Mouse (Mus musculus): ENCODE data around the gene Reck.
A peak's percentile ranks its signal among the peaks of the same experiment; 100 is the strongest.

Gene Reck

GRCm38 (mm10) chr4:43906443-43906842 is 31.1 kb downstream of the Reck start:
- no peak for DNase-seq (ENCODE audit: low spot score)

- no peak for DNase-seq (ENCODE audit: low spot score)
Observed at GRCm38 (mm10) chr4:43918221-43918620, 42.9 kb downstream of the Reck start.

GRCm38 (mm10) chr4:43920602-43921001 is 45.3 kb downstream of the Reck start:
- DNase-seq (ENCODE audit: low spot score) = no peak

- no peak for DNase-seq (ENCODE audit: low spot score)
Observed at GRCm38 (mm10) chr4:43925125-43925524, 49.8 kb downstream of the Reck start.

- DNase-seq (ENCODE audit: low spot score) = peak; percentile 58
Observed at GRCm38 (mm10) chr4:43925779-43926178, 50.4 kb downstream of the Reck start.

- no peak for DNase-seq (ENCODE audit: low spot score)
Observed at GRCm38 (mm10) chr4:43927826-43928225, 52.5 kb downstream of the Reck start.

- no peak for DNase-seq (ENCODE audit: low spot score)
Observed at GRCm38 (mm10) chr4:43931877-43932276, 56.5 kb downstream of the Reck start.

- no peak for DNase-seq (ENCODE audit: low spot score)
Observed at GRCm38 (mm10) chr4:43936186-43936585, 60.9 kb downstream of the Reck start.

GRCm38 (mm10) chr4:43936749-43937674 is 61.7 kb downstream of the Reck start:
- DNase-seq (ENCODE audit: low spot score) = no peak

- no peak for DNase-seq (ENCODE audit: low spot score)
Observed at GRCm38 (mm10) chr4:43941315-43941714, 66.0 kb downstream of the Reck start.

- no peak for DNase-seq (ENCODE audit: low spot score)
Observed at GRCm38 (mm10) chr4:43942421-43942820, 67.1 kb downstream of the Reck start.

- DNase-seq (ENCODE audit: low spot score) = no peak
Observed at GRCm38 (mm10) chr4:43947571-43947970, 72.2 kb downstream of the Reck start.

- peak; percentile 47 for DNase-seq (ENCODE audit: low spot score)
Observed at GRCm38 (mm10) chr4:43957292-43957845, 82.0 kb downstream of the Reck start, which contains the start of gene Glipr2. Gene Glipr2 (plus strand): TSS chr4:43957401.

GRCm38 (mm10) chr4:43957846-43958461 is 82.6 kb downstream of the Reck start:
- no peak for DNase-seq (ENCODE audit: low spot score)

GRCm38 (mm10) chr4:43959523-43960179 is 84.3 kb downstream of the Reck start:
- DNase-seq (ENCODE audit: low spot score) = no peak

- DNase-seq (ENCODE audit: low spot score) = no peak
Observed at GRCm38 (mm10) chr4:43960207-43960606, 84.9 kb downstream of the Reck start.

GRCm38 (mm10) chr4:43964326-43964833 is 89.0 kb downstream of the Reck start:
- DNase-seq (ENCODE audit: low spot score) = no peak

GRCm38 (mm10) chr4:43964951-43965684 is 89.8 kb downstream of the Reck start:
- no peak for DNase-seq (ENCODE audit: low spot score)

GRCm38 (mm10) chr4:43965856-43966535 is 90.7 kb downstream of the Reck start:
- no peak for DNase-seq (ENCODE audit: low spot score)

- DNase-seq (ENCODE audit: low spot score) = no peak
Observed at GRCm38 (mm10) chr4:43968650-43969049, 93.3 kb downstream of the Reck start.

GRCm38 (mm10) chr4:43969373-43969772 is 94.0 kb downstream of the Reck start:
- no peak for DNase-seq (ENCODE audit: low spot score)

All from urinary bladder, postnatal 10 days (tissue).